Mouse (Mus musculus) G1E (cell line): ENCODE measurements around the gene 6030458C11Rik.

Source experiments
- CTCF ChIP-seq: IDR thresholded peaks from 2 replicates; pipeline ENCODE4 v1.5.1; 2012; ENCODE audit warnings: low read depth, low read length, inconsistent platforms, mixed read lengths
- GATA1 ChIP-seq: IDR thresholded peaks from 2 replicates; pipeline ENCODE4 v1.6.1; 2012; ENCODE audit warnings: borderline replicate concordance, low read length, inconsistent platforms, mixed read lengths
- GATA2 ChIP-seq: IDR thresholded peaks from 2 replicates; pipeline ENCODE4 v1.6.1; 2012; ENCODE audit warnings: low read depth, low read length, inconsistent platforms, borderline replicate concordance
- POLR2AphosphoS5 ChIP-seq: IDR thresholded peaks from 2 replicates; pipeline ENCODE4 v1.6.1; 2012; ENCODE audit warnings: low read depth, low read length, inconsistent platforms; ENCODE audit not compliant: insufficient replicate concordance
- TAL1 ChIP-seq: conservative IDR thresholded peaks from 2 replicates; pipeline ENCODE4 v1.6.1; 2012; ENCODE audit warnings: low read depth, low read length, inconsistent platforms, mixed read lengths

- TF ChIP-seq CTCF = no peak
- TF ChIP-seq GATA2 = no peak
- TF ChIP-seq TAL1 = no peak
- no peak for TF ChIP-seq GATA1
- TF ChIP-seq POLR2AphosphoS5 = no peak
Measured at GRCm38 (mm10) chr15:12840737-12841136, 16.3 kb upstream of the 6030458C11Rik start.
